15 mouse cellular contexts compared by ENCODE assay signal in the genomic region with DNA sequence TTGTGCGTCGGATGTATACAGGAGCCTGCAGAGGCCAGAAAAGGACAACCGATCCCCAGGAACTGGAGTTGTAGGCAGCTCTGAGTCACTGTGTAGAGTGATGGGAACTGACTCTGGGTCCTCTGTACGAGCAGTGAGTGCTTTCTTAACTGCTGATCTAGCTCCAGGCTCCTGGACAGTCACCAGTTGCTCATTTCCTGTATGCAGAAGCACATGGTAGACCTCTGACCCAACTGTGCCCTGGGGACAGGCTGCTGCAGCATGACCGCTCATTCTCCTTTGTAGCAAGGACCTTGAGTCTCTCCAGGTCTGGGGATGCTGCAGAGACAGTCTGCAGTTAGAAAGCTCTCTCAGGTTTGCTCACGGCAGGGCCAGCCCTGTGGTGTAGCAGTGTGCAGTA. TPM values are rescaled to one million over a fixed set of nuclear protein-coding genes. Genes with fewer than 3 reads are reported as not detected.
A peak's percentile ranks its signal among the peaks of the same experiment; 100 is the strongest.
DNase-seq lines count a peak whose midpoint lies in the region; ATAC-seq and TF ChIP-seq lines count a peak whose summit lies in the region.
"Had no signal": no experiment of that assay in that cellular context is flagged by ENCODE, and none has a peak within 500 bp of the region (broad histone marks: within the 10 kb centered on the region; RNA-seq: fewer than 3 reads in every experiment).

No protein-coding gene starts in this region.

- H3K4me1 ChIP-seq in kidney, adult 2 months (ENCODE audit: control insufficient read depth, insufficient read depth, low read length) = peaks cover 47% of the 10 kb centered on the region
- H3K4me1 ChIP-seq in kidney, embryonic 14.5 days (ENCODE audit: control insufficient read depth, insufficient read depth, low read length) = 0 out of 2 replicates have a peak, but pooled peaks cover 3% of the 10 kb centered on the region
- peaks cover 3% of the 10 kb centered on the region for H3K4me1 ChIP-seq in forebrain, embryonic 10.5 days

- ATAC-seq in kidney, embryonic 14.5 days (ENCODE audit: low FRiP score, low TSS enrichment) = no peak
- ATAC-seq: forebrain, postnatal 0 days had no signal

- H3K4me2 ChIP-seq in kidney, embryonic 14.5 days (replicated peaks; ENCODE audit: low read depth, low read length) = no peak overlapping the region
- H3K4me2 ChIP-seq: heart, embryonic 15.5 days; hindbrain, embryonic 14.5 days had no signal

- no peak for TF ChIP-seq CTCF in kidney, adult 2 months (conservative IDR thresholded peaks at IDR 0.05; ENCODE audit: insufficient read depth, insufficient read length, low read depth, low read length)

- no peak overlapping the region for H3K9ac ChIP-seq in kidney, embryonic 14.5 days (ENCODE audit: low read depth, low read length)
- H3K9ac ChIP-seq: forebrain, postnatal 0 days; heart, embryonic 15.5 days; hindbrain, embryonic 14.5 days had no signal

- no peaks in the 10 kb centered on the region for H3K36me3 ChIP-seq in kidney, adult 2 months (ENCODE audit: control insufficient read depth, insufficient read depth, low read length)
- no peaks in the 10 kb centered on the region; the same call in 1 of the 2 replicates for H3K36me3 ChIP-seq in kidney, embryonic 14.5 days (ENCODE audit: control insufficient read depth, insufficient read depth, low read length)
- H3K36me3 ChIP-seq in splenic B cell, adult 2 months (ENCODE audit: control insufficient read depth, insufficient read depth, low read length, poor library complexity, severe bottlenecking) = peaks cover 5% of the 10 kb centered on the region
- peaks cover 5% of the 10 kb centered on the region; the same call in 1 of the 2 replicates for H3K36me3 ChIP-seq in forebrain, embryonic 10.5 days (replicated peaks)
- H3K36me3 ChIP-seq: heart, embryonic 15.5 days had no signal

- 62% methylated on average over 6 of the region's 6 CpGs for WGBS in kidney, adult 2 months
- WGBS in kidney, embryonic 14.5 days = 76% methylated on average over 6 of the region's 6 CpGs
- WGBS in forebrain, embryonic 10.5 days = 86% methylated on average over 6 of the region's 6 CpGs

- H3K9me3 ChIP-seq in kidney, embryonic 14.5 days (ENCODE audit: control insufficient read depth, low read length) = no peaks in the 10 kb centered on the region
- H3K9me3 ChIP-seq in forebrain, embryonic 10.5 days = no peaks in the 10 kb centered on the region
- H3K9me3 ChIP-seq: heart, embryonic 15.5 days; megakaryocyte, embryonic 14.5 days had no signal

- no peak overlapping the region for H3K27ac ChIP-seq in kidney, adult 2 months (ENCODE audit: insufficient read depth, low read depth, low read length)
- no peak overlapping the region for H3K27ac ChIP-seq in kidney, embryonic 14.5 days (ENCODE audit: low read depth, low read length)
- no peak overlapping the region for H3K27ac ChIP-seq in forebrain, embryonic 10.5 days
- H3K27ac ChIP-seq: heart, embryonic 15.5 days; hindbrain, embryonic 14.5 days had no signal

- TF ChIP-seq POLR2A in kidney, adult 2 months (IDR thresholded peaks at IDR 0.05; ENCODE audit: low read depth, low read length) = no peak

- no peak overlapping the region for H3K4me3 ChIP-seq in kidney, adult 2 months (ENCODE audit: insufficient read depth, low read depth, low read length)
- H3K4me3 ChIP-seq in kidney, embryonic 14.5 days (ENCODE audit: low read length) = no peak overlapping the region
- no peak overlapping the region for H3K4me3 ChIP-seq in forebrain, embryonic 10.5 days
- H3K4me3 ChIP-seq: erythroblast, embryonic 14.5 days; heart, embryonic 15.5 days; megakaryocyte, embryonic 14.5 days had no signal

- H3K27me3 ChIP-seq in kidney, adult 2 months (replicated peaks; ENCODE audit: control insufficient read depth, insufficient read depth, low read length) = no peaks in the 10 kb centered on the region
- no peaks in the 10 kb centered on the region for H3K27me3 ChIP-seq in kidney, embryonic 14.5 days (ENCODE audit: control insufficient read depth, insufficient read depth, low read length)
- H3K27me3 ChIP-seq in splenic B cell, adult 2 months (ENCODE audit: control insufficient read depth, insufficient read depth, low read length, poor library complexity, severe bottlenecking) = no peaks in the 10 kb centered on the region
- H3K27me3 ChIP-seq in forebrain, embryonic 10.5 days (ENCODE audit: poor library complexity, severe bottlenecking) = no peaks in the 10 kb centered on the region
- H3K27me3 ChIP-seq: heart, embryonic 15.5 days; megakaryocyte, embryonic 14.5 days had no signal

- DNase-seq in adrenal gland, adult 2 months = peak; percentile 46
- DNase-seq in adrenal gland, adult 18-20 months (ENCODE audit: low spot score in 2 of 2) = no peak
- peak; percentile 64 for DNase-seq in kidney, adult 2 months
- peak; percentile 39 to 77 for DNase-seq in kidney, postnatal 25 days
- DNase-seq in splenic B cell, adult 2 months (ENCODE audit: low read depth, low spot score) = peak; percentile 18
- DNase-seq in frontal cortex, adult 2 months (ENCODE audit: extremely low spot score in 1 of 2, low spot score in 1 of 2) = no peak
- no peak for DNase-seq in forebrain, embryonic 10.5 days (ENCODE audit: extremely low spot score, low spot score)
- DNase-seq: cerebellum, adult 8-10 months; forebrain, postnatal 0 days; lung, adult 2 months had no signal

RNA-seq across cellular contexts. Expression of gene Man2a1, which starts 15.7 kb away (rescaled TPM):
- 100 to 1,000 TPM; 120 to 175 TPM for total RNA-seq in adrenal gland, adult 2 months (2021)
- polyA plus RNA-seq in adrenal gland, adult 2 months (2012; rRNA removed) = 18.0 and 22.0 TPM in 2 replicates
- total RNA-seq in adrenal gland, adult 18-20 months (2021) = 100 to 1,000 TPM; 105 to 174 TPM
- polyA plus RNA-seq in kidney, adult 2 months (2012; rRNA removed) = 25.6 and 27.3 TPM in 2 replicates
- polyA plus RNA-seq in kidney, embryonic 14.5 days (2014; fragmentation: Nextera tagmentation; extraction: Ambion mirVana) = 9.8 and 12.5 TPM in 2 replicates
- 8.4 and 8.8 TPM in 2 replicates for polyA plus RNA-seq in frontal cortex, adult 2 months (2012; rRNA removed)
- polyA plus RNA-seq in forebrain, embryonic 10.5 days (2016; fragmentation: Nextera tagmentation; extraction: Ambion mirVana) = 3.1 and 4.9 TPM in 2 replicates

Comparison
In these comparisons a context has a peak if more than half of its experiments do, and no peak if none do; other contexts are left out.
1. DNase-seq: peak in adrenal gland, adult 2 months (single experiment), kidney, adult 2 months (single experiment), kidney, postnatal 25 days (2 of 2) and splenic B cell, adult 2 months (single experiment); none in adrenal gland, adult 18-20 months (0 of 2), frontal cortex, adult 2 months (0 of 2) and forebrain, embryonic 10.5 days (single experiment).